Mouse (Mus musculus) embryonic fibroblast, embryonic 13.5 days (primary cell): Measurements from ENCODE around the gene Cfap221. TPM values are rescaled to one million over a fixed set of nuclear protein-coding genes. Genes with fewer than 3 reads are reported as not detected.

Experiments
- H3K27ac ChIP-seq: 2 replicates; pipeline ENCODE4 v1.5.1; 2012; ENCODE audit warnings: low read length, control low read depth, inconsistent platforms; ENCODE audit not compliant: insufficient read depth
- H3K4me1 ChIP-seq: 2 replicates; pipeline ENCODE4 v1.6.1; 2011; ENCODE audit warnings: low read length; ENCODE audit not compliant: control insufficient read depth, insufficient read depth
- H3K4me3 ChIP-seq: 2 replicates; pipeline ENCODE4 v1.5.1; 2011; ENCODE audit warnings: mild to moderate bottlenecking, control low read depth, low read length; ENCODE audit not compliant: insufficient read depth
- CTCF ChIP-seq: IDR thresholded peaks from 2 replicates; pipeline ENCODE4 v1.5.1; 2011; ENCODE audit warnings: mild to moderate bottlenecking, control low read depth, low read length, moderate library complexity, borderline replicate concordance; ENCODE audit not compliant: insufficient read depth
- POLR2A ChIP-seq: IDR thresholded peaks from 2 replicates; pipeline ENCODE4 v1.6.1; 2011; ENCODE audit warnings: low read depth, mild to moderate bottlenecking, control low read depth, low read length, moderate library complexity
- polyA plus RNA-seq: library from polyadenylated mRNA; stranded (reverse); fragments of >200 nt; gene quantifications from 2 replicates; pipeline ENCODE4 v1.2.4, GENCODE M21; 2011; ENCODE audit warnings: low read depth; ENCODE audit not compliant: missing spikeins, insufficient read length

Gene Cfap221
- polyA plus RNA-seq, 1 experiment: not detected

GRCm38 (mm10) chr1:119889347-119889746 lies 107.7 kb downstream of the Cfap221 start:
- Histone ChIP-seq H3K4me3 (no peak overlapping the region), H3K27ac (no peak overlapping the region), H3K4me1 (no peaks in the 10 kb centered on the region)
- TF ChIP-seq POLR2A (no peak), CTCF (no peak)

GRCm38 (mm10) chr1:119886320-119886719 lies 110.7 kb downstream of the Cfap221 start:
- Histone ChIP-seq H3K27ac (no peak overlapping the region), H3K4me1 (no peaks in the 10 kb centered on the region), H3K4me3 (no peak overlapping the region)
- TF ChIP-seq CTCF: no peak
- TF ChIP-seq POLR2A: no peak

GRCm38 (mm10) chr1:119884272-119884671 lies 112.8 kb downstream of the Cfap221 start:
- Histone ChIP-seq H3K4me1 (no peaks in the 10 kb centered on the region), H3K4me3 (no peak overlapping the region), H3K27ac (no peak overlapping the region)
- no peak for TF ChIP-seq CTCF

GRCm38 (mm10) chr1:119878909-119879308 lies 118.1 kb downstream of the Cfap221 start:
- Histone ChIP-seq H3K4me3 (no peak overlapping the region), H3K27ac (no peak overlapping the region), H3K4me1 (no peaks in the 10 kb centered on the region)
- TF ChIP-seq CTCF (no peak), POLR2A (no peak)

GRCm38 (mm10) chr1:119877469-119877868 lies 119.6 kb downstream of the Cfap221 start:
- H3K4me1 ChIP-seq: no peaks in the 10 kb centered on the region
- no peak overlapping the region for H3K4me3 ChIP-seq
- no peak overlapping the region for H3K27ac ChIP-seq
- TF ChIP-seq CTCF (no peak), POLR2A (no peak)

Other genes starting within 250 kb of the Cfap221 start
- gene Ptpn4, start 159.6 kb downstream of the Cfap221 start, polyA plus RNA-seq: 7.3 and 12.9 TPM in 2 replicates
- 3.5 and 3.6 TPM in 2 replicates for gene Tmem177, start 84.0 kb downstream of the Cfap221 start, polyA plus RNA-seq
- not detected in 2 replicates for gene Sctr, start 9.7 kb upstream of the Cfap221 start, polyA plus RNA-seq
- gene Tmem37, start 76.8 kb upstream of the Cfap221 start, polyA plus RNA-seq: 18.7 and 25.9 TPM in 2 replicates
- gene Dbi, start 123.8 kb upstream of the Cfap221 start, polyA plus RNA-seq: 267 and 293 TPM in 2 replicates
- 4.0 and 7.2 TPM in 2 replicates for gene 3110009E18Rik, start 124.0 kb upstream of the Cfap221 start, polyA plus RNA-seq